Mouse (Mus musculus): Measurements from ENCODE around the gene C5ar2.
A peak's percentile ranks its signal among the peaks of the same experiment; 100 is the strongest.
"Not testable (repeated sequence)": the region's sequence is repeated elsewhere in the genome, so short reads cannot be mapped to it uniquely, and the experiment has no call there.

Gene C5ar2

DNA sequence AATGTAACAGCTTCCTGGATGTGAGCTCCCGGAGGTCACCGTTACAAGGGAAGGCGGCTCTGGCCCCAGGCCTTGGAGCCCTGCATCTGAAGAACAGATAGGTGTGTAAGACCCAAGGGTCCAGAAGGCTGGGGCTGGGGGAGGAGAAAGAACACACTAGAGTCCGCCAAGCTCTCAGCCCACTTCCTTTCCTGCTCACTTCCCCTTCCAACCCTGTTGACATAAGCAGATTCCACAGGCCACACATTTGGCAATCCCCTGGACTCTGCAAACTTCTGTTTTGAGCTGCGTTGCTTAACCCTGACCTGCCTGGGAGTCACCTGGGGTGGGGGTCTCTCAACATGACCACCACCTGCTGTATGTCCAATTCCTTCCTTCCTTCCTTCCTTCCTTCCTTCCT, at the start of gene C5ar2:
C5ar2 (minus strand) TSS at position 88 of the 400 bp plus-strand sequence.
- no peak for DNase-seq (ENCODE audit: low read depth, low spot score)

DNA sequence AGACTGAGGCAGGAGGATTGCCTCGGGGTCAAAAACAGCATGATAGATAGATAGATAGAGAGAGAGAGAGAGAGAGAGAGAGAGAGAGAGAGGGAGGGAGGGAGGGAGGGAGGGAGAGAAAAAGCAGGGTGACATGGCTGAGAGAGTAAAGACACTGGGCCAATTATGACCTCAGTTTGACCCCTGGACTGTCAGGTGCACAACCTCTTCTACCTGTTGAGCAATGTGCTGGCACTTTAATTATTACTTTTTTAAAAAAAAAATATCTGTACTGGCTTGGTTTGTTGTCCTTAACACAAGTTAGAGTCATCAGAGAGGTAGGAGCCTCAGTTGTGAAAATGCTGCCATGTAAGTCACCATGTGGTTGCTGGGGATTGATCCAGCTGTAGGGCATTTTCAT, 43.8 kb upstream of the C5ar2 start:
- no peak for DNase-seq (ENCODE audit: low read depth, low spot score)

DNA sequence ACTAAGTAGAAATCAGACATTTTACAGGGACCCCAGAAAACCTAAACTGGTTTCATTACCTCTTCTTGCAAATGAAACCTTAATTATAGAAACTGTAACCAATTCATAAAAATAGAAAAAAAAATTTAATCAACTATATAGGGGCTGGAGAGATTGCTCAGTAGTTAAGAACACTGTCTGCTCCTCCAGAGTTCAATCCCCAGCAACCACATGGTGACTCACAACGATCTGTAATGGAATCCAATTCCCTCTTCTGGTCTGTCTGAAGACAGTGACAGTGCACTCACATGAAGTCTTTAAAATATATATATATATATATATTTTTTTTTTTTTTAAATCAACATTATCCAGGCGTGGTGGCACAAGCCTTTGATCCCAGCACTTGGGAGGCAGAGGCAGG, 43.1 kb upstream of the C5ar2 start:
- DNase-seq (ENCODE audit: low read depth, low spot score) = no peak

DNA sequence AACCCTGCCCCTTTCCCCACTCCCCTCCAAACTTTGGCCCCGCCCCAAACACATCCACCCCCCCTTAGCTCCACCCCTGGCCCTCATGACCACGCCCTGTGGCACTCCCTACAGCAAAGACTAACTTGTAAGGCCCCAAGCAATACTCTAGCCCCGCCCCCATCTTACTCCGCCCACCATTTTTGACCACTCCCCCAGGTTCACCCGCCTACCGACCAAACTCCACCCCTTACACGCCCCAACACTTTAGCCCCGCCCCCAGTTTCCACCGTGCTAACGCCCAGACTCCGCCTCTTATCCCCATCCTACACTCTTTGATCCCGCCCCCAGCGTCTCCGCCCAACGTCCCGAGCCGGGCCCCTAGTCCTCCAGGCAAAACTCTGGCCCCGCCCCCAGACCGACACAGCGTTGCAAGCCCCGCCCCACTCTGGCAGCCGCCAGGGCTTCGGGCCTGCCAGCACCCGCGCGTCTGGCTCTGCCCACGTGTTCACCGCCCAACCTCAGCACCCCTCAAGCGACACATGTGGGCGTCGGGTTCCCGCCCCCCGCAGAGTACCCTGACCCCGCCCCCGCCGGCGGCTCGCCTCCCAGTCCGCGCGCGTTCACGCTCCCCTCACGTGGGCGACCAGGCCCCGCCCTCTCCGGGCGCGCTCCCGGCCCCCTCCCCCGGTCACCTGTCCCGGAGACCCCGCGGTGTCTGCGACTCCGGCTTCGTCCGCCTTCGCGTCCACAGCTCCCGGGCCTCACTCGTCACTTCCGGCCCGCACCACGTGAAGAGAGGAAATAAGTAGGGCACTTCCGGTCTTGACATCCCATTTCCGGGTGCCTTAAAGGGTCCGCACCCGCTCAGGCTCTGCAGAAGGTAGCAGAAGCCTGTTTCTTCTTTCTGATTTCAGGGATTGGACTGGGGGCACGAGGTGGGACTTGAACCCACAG, 42.3 kb upstream of the C5ar2 start, which contains the start of gene Ccdc9:
Ccdc9 (minus strand) TSS at position 770 of the 936 bp plus-strand sequence.
- DNase-seq (ENCODE audit: low read depth, low spot score) = peak; percentile 93

DNA sequence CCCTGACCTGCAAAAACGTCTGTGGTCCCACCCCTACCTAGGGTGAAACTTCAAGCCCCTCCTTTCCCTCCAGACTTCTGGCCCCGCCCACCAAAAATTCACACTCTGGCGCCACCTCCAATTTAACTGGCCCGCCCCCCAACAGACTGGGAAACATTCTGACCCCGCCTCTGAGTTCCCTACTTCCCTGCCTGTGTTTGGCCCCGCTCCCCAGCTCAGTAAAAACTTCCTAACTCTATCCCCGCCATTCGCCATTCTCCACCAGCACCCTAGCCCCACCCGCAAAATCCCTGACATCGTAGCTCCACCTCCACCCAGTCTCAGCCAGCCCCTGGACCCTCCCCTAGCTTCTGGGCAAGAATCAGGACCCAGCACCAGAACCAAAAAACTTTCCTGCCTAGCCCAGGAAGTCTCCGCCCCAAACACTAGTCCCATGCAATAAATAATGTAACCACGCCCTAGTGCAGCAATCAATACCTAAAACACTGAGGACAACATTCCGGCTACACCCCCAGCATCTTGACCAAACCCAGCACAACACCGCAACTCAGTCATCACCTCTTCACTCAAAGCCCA, 41.6 kb upstream of the C5ar2 start:
- DNase-seq (ENCODE audit: low read depth, low spot score) = no peak

DNA sequence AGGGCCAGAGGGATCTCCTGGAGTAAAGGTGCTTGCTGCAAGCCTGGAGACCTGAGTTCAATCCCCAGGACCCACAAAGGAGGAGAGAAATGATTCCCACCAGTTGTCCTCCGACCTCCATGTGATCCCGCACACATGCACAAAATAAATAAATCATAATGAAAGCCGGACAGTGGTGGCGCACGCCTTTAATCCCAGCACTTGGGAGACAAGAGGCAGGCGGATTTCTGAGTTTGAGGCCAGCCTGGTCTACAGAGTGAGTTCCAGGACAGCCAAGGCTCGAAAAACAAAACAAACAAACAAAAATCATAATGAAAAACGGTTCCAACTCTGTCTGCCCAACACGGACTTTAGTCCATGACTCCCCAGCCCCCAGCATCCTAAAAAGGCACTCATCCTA, 41.0 kb upstream of the C5ar2 start:
- DNase-seq (ENCODE audit: low read depth, low spot score) = no peak

DNA sequence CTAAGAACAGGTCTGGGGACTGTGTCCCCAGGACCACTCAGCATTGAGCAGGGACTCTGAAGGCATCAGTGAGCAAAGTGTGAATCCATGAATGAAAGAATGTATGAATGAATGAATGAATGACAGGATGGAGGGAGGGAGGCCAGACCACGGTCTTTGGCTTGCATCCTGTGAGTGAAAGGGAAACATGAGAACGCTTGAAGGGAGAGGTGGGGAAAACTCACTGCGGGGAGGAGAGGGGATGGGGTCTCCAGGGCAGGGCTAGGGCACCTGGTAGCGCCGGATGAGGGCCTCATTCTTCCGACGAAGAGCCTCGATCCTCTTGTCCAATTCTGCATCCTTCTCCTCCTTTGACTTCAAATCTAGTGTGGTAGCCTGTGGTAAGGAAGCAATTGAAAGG, 40.0 kb upstream of the C5ar2 start:
- DNase-seq (ENCODE audit: low read depth, low spot score) = no peak

DNA sequence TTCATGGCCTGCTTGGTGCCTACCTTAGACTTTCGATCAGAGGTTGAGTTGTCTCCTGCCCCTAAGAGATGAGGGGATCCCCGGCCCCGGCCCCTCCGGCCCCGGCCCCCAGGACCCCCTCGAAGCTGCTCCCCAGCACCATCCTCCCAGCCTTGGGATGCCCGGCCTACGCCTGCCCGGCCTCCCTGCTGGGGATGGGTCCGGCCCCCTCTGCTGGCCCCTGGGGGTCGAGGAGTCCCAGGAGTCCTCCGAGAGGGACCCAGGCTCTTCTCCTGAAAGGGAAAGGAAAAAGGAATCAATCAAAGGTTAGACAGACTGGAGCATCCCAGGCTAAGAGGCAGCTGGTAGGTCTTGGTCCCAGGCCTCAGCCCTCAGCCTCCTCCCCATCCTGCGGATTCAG, 38.4 kb upstream of the C5ar2 start:
- DNase-seq (ENCODE audit: low read depth, low spot score) = no peak

DNA sequence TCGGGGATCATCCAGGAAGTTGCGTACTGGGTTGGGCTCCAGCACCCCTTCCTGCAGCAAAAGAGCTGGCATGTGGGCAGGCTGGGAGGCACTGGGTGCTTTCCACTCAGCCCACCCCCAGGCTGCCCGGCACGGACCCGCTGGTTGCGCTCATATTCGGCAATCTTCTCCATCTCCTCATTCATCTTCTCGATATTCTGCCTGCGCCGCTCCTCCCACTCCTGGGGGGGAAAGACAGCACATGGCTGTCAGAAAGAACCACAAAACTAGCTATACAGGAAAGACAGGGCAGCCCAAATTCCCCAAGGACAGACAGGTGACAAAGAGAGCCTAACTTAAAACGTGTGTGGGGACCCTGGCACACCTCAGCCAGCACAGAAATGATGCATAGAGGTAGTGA, 36.8 kb upstream of the C5ar2 start:
- no peak for DNase-seq (ENCODE audit: low read depth, low spot score)

DNA sequence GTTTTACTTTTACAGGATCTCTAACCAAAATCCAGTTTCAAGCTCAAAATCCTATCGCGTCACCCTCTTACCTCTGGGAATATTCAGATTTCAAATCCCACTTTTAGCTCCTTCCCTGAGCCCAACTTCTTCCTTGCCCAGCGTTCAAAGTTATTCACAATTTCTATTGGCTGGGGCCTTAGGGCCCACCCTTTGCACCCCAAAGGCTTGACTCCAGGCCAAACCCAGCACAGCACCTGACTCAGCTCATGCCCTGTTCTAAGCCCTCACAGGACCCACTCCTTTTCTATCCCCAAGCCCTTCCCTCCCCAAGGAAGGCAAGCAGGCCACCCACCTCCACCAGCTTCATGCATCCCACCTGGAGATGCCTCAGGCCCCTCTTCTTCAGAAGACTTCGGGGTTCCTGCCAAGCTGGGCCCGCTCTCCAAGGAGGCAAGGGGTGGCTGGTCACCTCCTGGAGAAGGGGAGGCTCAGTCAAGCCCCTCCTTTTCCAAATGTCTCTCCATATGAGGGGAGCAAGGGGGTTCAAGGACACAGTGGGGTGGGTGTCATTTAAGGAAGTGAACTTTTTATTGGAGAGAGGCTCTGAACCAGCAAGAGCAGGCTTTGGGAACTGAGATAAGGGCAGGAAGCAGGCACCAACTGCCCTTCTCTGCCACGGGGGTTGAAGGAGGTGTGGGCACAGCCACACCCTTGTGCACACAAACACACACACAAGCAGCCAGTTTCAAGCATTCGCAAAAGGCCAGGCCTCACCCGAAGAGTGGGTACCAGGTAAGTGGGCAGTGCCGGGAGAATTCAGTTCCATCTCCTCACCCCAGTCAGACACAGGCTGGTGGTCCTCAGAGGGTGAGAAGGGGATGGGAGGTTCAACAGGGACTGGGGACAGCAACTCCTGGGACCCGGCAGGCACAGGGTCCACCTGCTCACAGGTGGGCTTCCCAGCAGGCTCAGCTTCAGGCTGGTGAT, 31.3 kb upstream of the C5ar2 start:
- no peak for DNase-seq (ENCODE audit: low read depth, low spot score)

DNA sequence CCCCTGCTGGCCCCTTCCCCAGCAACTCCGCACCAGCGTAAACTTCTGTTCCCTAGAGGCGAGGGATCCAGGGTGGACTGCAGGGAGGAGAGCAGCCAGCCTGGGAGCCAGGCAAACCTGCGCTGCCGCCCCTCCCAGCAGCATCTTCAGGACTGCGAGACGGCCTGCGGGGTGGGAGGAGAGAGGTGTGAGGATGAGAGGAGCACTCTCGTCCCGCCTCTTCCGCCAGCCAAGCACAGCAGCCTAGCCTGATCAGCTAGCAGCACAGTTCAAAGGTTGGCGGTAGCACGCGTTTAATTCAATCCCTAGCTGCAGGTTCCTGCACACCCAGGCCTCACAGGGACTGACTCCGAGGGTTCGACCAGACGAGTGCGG, 29.8 kb upstream of the C5ar2 start:
- DNase-seq (ENCODE audit: low read depth, low spot score) = no peak

DNA sequence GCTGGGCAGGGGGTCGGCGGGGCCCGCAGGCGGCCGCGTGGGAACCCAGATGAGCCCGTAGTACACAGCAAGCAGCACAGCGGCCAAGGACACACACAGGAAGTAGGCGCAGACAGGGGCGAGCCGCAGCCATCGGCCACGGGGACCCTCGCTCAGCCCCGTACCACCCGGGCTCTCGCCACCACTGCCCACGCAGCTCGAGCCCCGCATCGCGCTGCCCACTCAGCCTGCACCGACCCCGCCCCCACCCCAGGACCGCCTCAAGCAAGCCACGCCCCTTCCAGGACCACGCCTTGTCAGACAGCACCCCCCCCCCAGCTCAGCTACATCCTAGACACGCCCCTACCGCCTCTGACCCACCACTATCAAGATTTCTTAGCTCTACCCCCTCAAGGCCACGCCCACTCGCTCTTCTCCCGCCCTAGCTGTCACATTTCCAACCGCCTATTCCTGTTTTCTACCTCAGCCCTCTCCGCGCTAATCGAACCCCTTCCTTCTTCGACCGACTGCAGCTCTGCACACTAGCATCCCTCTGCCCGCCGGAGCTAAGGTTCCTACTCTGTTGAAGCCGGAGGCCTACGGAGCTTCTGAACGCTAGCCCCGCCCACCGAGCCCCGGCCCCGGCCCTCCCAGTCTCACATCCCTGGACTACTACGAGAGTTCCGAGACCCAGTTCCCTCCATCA, 29.3 kb upstream of the C5ar2 start, which contains the start of gene Inafm1:
Inafm1 (minus strand) TSS at position 537 of the 685 bp plus-strand sequence.
- peak; percentile 85 for DNase-seq (ENCODE audit: low read depth, low spot score)

DNA sequence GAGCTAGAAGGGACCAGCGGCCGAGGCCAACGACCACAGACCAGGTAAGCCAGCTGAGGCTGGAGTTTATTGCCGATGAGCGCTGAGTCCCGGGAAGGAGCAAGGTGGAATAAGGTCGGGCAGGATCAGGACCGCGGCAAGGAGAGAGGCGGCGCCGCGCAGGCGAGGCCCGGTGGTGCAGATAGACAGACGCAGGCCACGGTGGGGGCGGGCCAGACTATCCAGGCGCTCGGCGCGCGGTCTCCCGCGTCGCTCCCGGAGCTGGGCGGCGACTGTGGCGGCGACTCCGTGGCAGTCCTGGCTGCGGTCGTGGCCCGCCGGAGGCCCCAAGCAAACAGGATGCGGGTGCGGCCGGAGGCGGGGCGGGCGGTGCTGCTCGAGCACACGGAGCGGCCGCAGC, 28.7 kb upstream of the C5ar2 start:
- DNase-seq (ENCODE audit: low read depth, low spot score) = no peak

DNA sequence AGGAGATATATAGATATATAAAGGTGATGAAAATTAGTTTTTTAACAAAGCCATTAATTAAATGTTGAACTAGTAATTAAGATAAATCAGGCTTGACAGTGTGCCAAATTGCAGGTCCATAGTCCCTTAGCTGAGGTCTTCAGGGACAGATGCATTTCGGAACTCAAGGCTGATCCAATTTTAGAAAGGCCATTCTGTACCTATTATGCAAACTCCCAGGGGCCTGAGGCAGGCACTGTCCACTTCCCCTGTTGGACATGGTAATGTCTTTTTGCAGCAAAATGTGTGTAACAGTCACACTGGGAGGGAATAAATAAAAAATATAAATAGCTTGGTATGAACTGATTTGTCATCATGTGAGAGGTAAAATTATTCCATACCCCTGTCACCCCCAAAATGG, 27.2 kb upstream of the C5ar2 start:
- DNase-seq (ENCODE audit: low read depth, low spot score) = no peak

DNA sequence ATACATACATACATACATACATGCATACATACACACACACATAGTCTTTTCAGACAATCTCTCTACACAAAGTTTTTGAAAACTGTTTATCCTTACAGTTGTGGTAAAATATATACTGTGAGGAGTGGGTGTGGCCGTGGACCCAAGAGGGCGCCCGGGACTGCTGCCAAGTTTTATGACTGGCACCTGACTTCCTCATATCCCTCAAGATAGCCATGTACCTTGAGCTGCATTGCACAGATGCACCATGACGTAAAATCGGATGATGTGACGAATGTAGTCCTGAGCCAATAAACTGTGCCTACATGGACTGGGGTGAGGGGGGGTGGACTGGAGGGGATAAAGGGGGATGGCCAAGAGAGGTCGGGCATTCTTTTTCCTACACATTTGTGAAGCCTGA, 22.6 kb upstream of the C5ar2 start:
- DNase-seq (ENCODE audit: low read depth, low spot score) = not testable (repeated sequence)

DNA sequence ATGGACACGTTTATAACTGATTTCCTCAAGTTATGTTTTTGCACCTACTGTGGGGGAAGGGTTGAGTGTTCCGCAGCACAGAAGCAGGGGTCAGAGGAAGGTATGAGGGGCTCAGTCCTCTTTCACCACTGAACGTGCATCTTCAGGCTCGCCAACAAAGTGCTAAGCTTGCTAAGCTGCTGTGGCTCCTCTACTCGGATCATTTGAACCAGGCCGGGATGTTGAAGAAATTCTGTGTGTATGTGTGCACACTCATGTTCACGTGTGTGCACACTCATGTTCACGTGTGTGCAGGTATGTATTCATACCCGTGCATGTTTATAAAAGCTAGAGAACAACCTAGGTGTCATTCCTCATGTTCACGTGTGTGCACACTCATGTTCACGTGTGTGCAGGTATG, 21.9 kb upstream of the C5ar2 start:
- no peak for DNase-seq (ENCODE audit: low read depth, low spot score)

DNA sequence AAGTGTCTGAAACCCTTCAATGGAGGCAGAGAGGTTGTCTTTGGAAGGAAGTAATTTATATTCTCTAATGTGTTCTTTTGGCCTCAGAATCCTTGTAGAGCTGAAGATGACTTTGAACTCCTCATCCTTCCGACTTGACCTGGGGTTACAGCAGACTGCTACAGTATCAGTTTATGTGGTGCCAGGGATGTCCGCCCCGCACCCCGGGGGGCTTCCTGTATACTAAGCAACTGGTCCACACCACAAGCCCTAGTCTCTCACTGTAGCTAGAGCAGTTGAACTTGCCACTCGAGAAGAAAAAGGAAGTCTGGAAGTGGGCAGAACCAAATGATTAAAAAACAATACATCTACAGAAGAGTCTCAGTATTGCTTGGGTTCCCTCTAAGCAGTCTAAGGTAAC, 19.9 kb upstream of the C5ar2 start:
- no peak for DNase-seq (ENCODE audit: low read depth, low spot score)

DNA sequence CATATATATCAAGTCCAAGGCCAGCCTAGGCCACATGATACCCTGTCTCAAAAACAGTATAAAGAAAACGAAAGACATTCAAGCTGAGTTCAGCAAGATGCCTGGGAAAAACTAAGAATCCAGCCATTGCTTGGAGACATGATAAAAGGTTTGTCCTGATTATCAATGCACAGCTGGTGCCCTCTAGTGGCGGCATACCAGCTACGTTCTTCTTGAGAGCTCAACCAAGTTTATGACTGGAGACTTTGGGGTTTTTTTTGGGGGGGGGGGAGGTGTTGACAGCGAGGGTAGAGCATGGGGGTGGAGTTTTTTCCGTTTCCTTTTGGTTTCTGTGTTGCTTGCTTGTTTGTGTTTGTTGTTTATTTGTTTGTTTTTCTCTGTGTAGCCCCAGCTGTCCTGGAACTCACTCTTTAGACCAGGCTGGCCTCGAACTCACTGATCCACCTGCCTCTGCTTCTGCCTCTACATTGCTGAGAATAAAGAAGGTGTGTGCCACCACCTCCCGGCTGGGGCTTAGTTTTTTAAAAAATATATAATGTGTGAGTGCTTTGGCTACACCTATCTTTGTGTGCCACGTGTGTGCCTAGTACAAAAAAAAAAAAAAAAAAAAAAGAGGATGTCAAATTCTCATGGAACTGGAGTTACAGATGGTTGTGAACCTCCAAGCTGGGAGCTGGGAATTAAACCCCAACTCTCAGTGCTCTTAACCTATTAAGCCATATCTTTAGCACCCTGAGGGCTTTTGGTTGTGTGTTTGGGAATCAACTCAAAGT, 19.2 kb upstream of the C5ar2 start:
- DNase-seq (ENCODE audit: low read depth, low spot score) = no peak

DNA sequence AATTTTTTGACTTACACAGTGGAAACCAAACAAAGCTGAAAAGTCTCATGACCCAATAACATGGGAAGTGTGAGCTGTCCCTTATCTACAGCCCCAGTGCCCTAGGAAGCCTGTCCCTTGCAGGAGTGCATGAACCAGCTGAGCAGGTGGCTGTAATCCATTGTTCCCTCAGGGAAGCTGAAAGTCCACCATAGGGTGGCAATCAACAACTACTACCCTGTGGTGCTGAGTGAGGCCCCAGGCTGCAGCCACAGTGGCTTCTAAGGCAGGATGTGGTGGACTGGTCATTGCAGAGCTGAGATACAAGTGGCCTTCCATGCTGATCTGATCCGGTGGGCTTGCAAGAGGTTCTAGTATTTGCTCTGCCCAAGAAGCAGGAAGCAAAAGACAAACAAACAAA, 17.1 kb upstream of the C5ar2 start:
- no peak for DNase-seq (ENCODE audit: low read depth, low spot score)

DNA sequence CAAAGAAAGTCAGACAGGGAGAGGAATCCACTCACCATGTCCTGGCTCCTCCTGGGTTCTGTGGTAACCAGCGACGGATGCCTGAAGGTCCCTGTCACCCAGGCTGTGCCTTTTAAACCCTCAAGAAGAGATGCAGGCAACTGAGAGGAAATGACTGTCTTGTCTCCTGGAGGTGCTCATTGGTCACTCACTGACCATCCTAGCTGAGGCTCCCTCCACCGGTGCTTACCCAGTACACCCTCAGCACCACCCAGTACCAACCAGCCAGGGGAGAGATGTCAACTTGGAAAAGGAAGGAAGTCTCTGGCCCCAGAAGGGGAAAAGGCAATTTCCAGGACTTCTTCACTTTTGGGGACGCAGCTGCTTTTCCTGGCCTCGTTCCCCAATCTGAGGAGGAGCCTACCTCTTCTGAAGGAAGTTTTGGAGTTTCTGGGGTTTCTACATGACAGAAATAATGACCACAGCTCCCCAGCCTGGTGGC, 15.2 kb upstream of the C5ar2 start, which contains the start of gene C5ar1:
C5ar1 (minus strand) TSS at position 431 of the 481 bp plus-strand sequence.
- DNase-seq (ENCODE audit: low read depth, low spot score) = no peak

Measured in brain, embryonic 18.5 days (tissue).